Mouse (Mus musculus) lung, postnatal 0 days (tissue): ENCODE results near the gene Ttc25.

Experiments used
- CTCF ChIP-seq: IDR thresholded peaks from 2 replicates; pipeline ENCODE4 v1.5.1; 2016; ENCODE audit warnings: antibody characterized with exemption, mild to moderate bottlenecking
- EP300 ChIP-seq: IDR thresholded peaks from 2 replicates; pipeline ENCODE4 v1.6.1; 2016; ENCODE audit warnings: antibody characterized with exemption, mild to moderate bottlenecking, control low read depth

- TF ChIP-seq EP300: no peak
- no peak for TF ChIP-seq CTCF
These were observed 2.7 kb downstream of the Ttc25 start for GRCm38 (mm10) chr11:100548141-100548540.
